Mouse (Mus musculus) adipocyte (in vitro differentiated cells): Measurements from ENCODE around the gene Gm428.
"Not testable (repeated sequence)": the region's sequence is repeated elsewhere in the genome, so short reads cannot be mapped to it uniquely, and the experiment has no call there.

Source experiments
- DNase-seq: peaks from one replicate; pipeline ENCODE4 v3.0.0-alpha.2; 2016; ENCODE audit warnings: low spot score

Gene Gm428

GRCm38 (mm10) chr4:73683216-73683615 is at the start of gene Gm428:
Gene Gm428 (plus strand): TSS chr4:73683516.
- not testable (repeated sequence) for DNase-seq

GRCm38 (mm10) chr4:73637821-73638220 is 45.5 kb upstream of the Gm428 start, which contains the start of gene Gm11236:
Gene Gm11236 (plus strand): TSS chr4:73638121.
- DNase-seq = not testable (repeated sequence)

DNA sequence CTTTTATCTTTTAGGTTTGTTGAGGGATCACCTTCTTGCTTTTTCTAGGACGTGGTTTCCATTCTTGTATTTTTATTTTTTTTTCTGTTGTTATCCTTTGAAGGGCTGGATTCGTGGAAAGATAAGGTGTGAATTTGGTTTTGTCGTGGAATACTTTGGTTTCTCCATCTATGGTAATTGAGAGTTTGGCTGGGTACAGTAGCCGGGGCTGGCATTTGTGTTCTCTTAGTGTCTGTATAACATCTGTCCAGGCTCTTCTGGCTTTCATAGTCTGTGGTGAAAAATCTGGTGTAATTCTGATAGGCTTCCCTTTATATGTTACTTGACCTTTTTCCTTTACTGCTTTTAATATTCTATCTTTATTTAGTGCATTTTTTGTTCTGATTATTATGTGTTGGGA is 21.5 kb upstream of the Gm428 start:
- DNase-seq = not testable (repeated sequence)

- not testable (repeated sequence) for DNase-seq
Observed at GRCm38 (mm10) chr4:73668054-73668453, 15.3 kb upstream of the Gm428 start, which contains the start of gene Gm11239. Gene Gm11239 (plus strand): TSS chr4:73668354.

GRCm38 (mm10) chr4:73718761-73719160 is 35.4 kb downstream of the Gm428 start:
- DNase-seq = no peak

- DNase-seq = no peak
Observed at GRCm38 (mm10) chr4:73719819-73720218, 36.5 kb downstream of the Gm428 start.
